Mouse (Mus musculus) ES-E14 (cell line): ENCODE measurements around the gene Nsg1. TPM values are rescaled to one million over a fixed set of nuclear protein-coding genes. Genes with fewer than 3 reads are reported as not detected.

Experiments
- DNase-seq: peaks from one replicate; pipeline ENCODE4 v3.0.0-alpha.2; 2013; ENCODE audit warnings: low read depth, low spot score
- H3K27ac ChIP-seq: 2 replicates; pipeline ENCODE4 v1.5.1; 2012; ENCODE audit warnings: low read depth, mild to moderate bottlenecking, low read length, moderate library complexity, mixed read lengths; ENCODE audit not compliant: poor library complexity, insufficient read depth, severe bottlenecking
- H3K36me3 ChIP-seq: 2 replicates; pipeline ENCODE4 v1.6.1; 2012; ENCODE audit warnings: mild to moderate bottlenecking, low read length, moderate library complexity, mixed read lengths; ENCODE audit not compliant: control insufficient read depth, poor library complexity, insufficient read depth, severe bottlenecking
- H3K4me1 ChIP-seq, 2 experiments: fragments of 150-350 bp in 1 of 2; sonication (generic) in 1 of 2; 2 replicates each; pipeline ENCODE4 v1.6.1; 2012; ENCODE audit warnings: low read length in 2 of 2, mild to moderate bottlenecking in 1 of 2, mixed read lengths in 1 of 2; ENCODE audit not compliant: control insufficient read depth in 2 of 2, insufficient read depth in 2 of 2, poor library complexity in 1 of 2
- H3K4me3 ChIP-seq, 2 experiments: fragments of 150-350 bp in 1 of 2; sonication (generic) in 1 of 2; 2 replicates each; pipeline ENCODE4 v1.5.1; 2012; ENCODE audit warnings: low read length in 2 of 2, low read depth in 1 of 2, mild to moderate bottlenecking in 1 of 2, mixed read lengths in 1 of 2; ENCODE audit not compliant: insufficient read depth in 1 of 2, poor library complexity in 1 of 2, severe bottlenecking in 1 of 2
- H3K9ac ChIP-seq: 2 replicates; pipeline ENCODE4 v1.6.1; 2012; ENCODE audit warnings: low read depth, mild to moderate bottlenecking, low read length, mixed read lengths; ENCODE audit not compliant: poor library complexity, insufficient read depth, severe bottlenecking
- H3K9me3 ChIP-seq: fragments of 150-350 bp; sonication (generic); 2 replicates; pipeline ENCODE4 v1.6.1; 2012; ENCODE audit warnings: low read depth, mild to moderate bottlenecking, low read length; ENCODE audit not compliant: control insufficient read depth, insufficient read depth
- CHD2 ChIP-seq: IDR thresholded peaks from 2 replicates; pipeline ENCODE4 v1.6.1; 2014; ENCODE audit warnings: mild to moderate bottlenecking, low read depth, low read length, inconsistent platforms
- HCFC1 ChIP-seq: IDR thresholded peaks from 2 replicates; pipeline ENCODE4 v1.6.1; 2012; ENCODE audit warnings: low read length, inconsistent platforms, borderline replicate concordance; ENCODE audit not compliant: insufficient read depth
- MAFK ChIP-seq: IDR thresholded peaks from 2 replicates; pipeline ENCODE4 v1.6.1; 2014; ENCODE audit warnings: mild to moderate bottlenecking, low read depth, low read length, inconsistent platforms; ENCODE audit not compliant: insufficient read depth
- ZC3H11A ChIP-seq: IDR thresholded peaks from 2 replicates; pipeline ENCODE4 v1.6.1; 2012; ENCODE audit warnings: low read depth, mild to moderate bottlenecking, inconsistent platforms, low read length, borderline replicate concordance
- ZNF384 ChIP-seq: IDR thresholded peaks from 2 replicates; pipeline ENCODE4 v1.6.1; 2012; ENCODE audit warnings: low read depth, low read length, inconsistent platforms
- in situ Hi-C, 2 experiments: fragments of 600-800 bp; cut with MboI; formaldehyde crosslinking; loops; one replicate each; pipeline ENCODE4 v1.15.1; 2025; ENCODE audit warnings: low sequenced_read_pairs in 2 of 2, inconsistent platforms in 1 of 2; ENCODE audit not compliant: unreplicated experiment in 2 of 2
- total RNA-seq: library from RNA; depleted of rRNA; stranded (reverse); fragments of 300-350 nt; gene quantifications from 2 replicates; pipeline ENCODE4 v1.2.3, GENCODE M21; 2012

Gene Nsg1
- total RNA-seq, 1 experiment, result 5.0 TPM

DNA sequence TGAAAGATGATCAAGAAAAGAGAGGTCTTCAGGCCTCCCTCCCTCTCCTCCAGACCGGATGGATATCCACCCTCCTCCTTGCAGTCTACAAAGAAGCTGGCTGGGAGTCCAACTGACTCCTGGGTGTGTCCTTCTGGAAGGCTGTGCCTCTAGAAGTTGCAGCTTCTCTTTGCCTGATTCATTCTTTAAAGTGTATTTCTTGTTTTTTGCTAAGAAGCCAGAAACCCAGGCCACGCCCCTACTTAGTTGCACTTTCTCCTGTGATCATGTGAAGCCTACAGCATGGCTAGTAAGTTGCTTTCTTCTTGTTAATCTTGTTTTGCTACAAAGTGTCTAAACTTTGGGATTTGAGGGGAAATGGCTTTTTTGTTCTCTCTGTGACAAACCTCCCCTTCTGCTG is 27.3 kb upstream of the Nsg1 start:
- no peak overlapping the region for H3K27ac ChIP-seq
- no peak for DNase-seq
- no peaks in the 10 kb centered on the region for H3K4me1 ChIP-seq
- TF ChIP-seq MAFK (no peak), CHD2 (no peak), ZC3H11A (no peak), ZNF384 (no peak), HCFC1 (no peak)
- H3K9ac ChIP-seq, result no peak overlapping the region
- in situ Hi-C loops, result no loop called here
- no peaks in the 10 kb centered on the region for H3K9me3 ChIP-seq
- no peak overlapping the region for H3K4me3 ChIP-seq
- H3K36me3 ChIP-seq, result no peaks in the 10 kb centered on the region

DNA sequence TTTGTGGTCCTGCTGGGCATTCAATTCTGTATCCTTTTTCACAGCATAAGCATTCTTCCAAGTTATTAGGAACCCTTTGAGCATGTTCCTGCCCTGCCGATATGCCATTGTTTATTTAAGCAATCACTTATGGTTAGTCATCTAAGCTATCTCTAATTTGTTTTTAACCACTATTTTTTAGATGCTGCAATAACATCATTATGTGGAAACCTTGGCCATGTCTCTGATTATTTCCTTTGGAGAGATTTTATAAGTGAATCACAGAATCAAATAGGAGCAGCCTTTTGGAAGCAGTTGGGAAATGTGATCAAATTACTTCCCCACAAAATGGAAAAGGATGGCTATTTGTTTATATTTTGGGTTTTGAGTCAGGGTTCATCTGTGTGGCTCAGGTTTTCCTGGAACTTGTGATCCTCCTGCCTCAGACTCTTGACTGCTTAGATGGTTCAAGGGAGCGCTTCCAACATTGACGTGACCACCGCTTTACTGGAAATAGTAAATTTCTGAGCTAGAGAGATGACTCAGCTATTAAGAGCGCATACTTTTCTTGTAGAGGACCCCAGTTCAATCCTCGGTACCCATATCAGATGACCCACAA is 25.1 kb upstream of the Nsg1 start:
- in situ Hi-C loops, result no loop called here
- no peaks in the 10 kb centered on the region for H3K4me1 ChIP-seq
- DNase-seq, result no peak
- H3K4me3 ChIP-seq, result no peak overlapping the region
- H3K9me3 ChIP-seq, result no peaks in the 10 kb centered on the region
- H3K27ac ChIP-seq, result no peak overlapping the region
- no peak overlapping the region for H3K9ac ChIP-seq
- TF ChIP-seq CHD2 (no peak), ZNF384 (no peak), HCFC1 (no peak), ZC3H11A (no peak), MAFK (no peak)
- no peaks in the 10 kb centered on the region for H3K36me3 ChIP-seq

- in situ Hi-C loops, result no loop called here
- Histone ChIP-seq H3K27ac (no peak overlapping the region), H3K9ac (no peak overlapping the region), H3K4me3 (no peak overlapping the region), H3K36me3 (no peaks in the 10 kb centered on the region), H3K9me3 (no peaks in the 10 kb centered on the region), H3K4me1 (no peaks in the 10 kb centered on the region)
- DNase-seq, result no peak
- TF ChIP-seq MAFK (no peak), ZNF384 (no peak), HCFC1 (no peak), ZC3H11A (no peak), CHD2 (no peak)
Measured at GRCm38 (mm10) chr5:38174256-38174912, 14.7 kb upstream of the Nsg1 start.

GRCm38 (mm10) chr5:38173766-38174165 is 14.1 kb upstream of the Nsg1 start:
- no peak for DNase-seq
- in situ Hi-C loops, result no loop called here

More at GRCm38 (mm10) chr5:38173766-38174165, 14.1 kb upstream of the Nsg1 start:
- H3K4me3 ChIP-seq, result no peak overlapping the region
- no peaks in the 10 kb centered on the region for H3K9me3 ChIP-seq
- H3K9ac ChIP-seq, result no peak overlapping the region
- no peaks in the 10 kb centered on the region for H3K4me1 ChIP-seq
- no peak for TF ChIP-seq MAFK
- no peak overlapping the region for H3K27ac ChIP-seq
- no peaks in the 10 kb centered on the region for H3K36me3 ChIP-seq
